Mouse (Mus musculus): ENCODE measurements around the gene A930004D18Rik. TPM values are rescaled to one million over a fixed set of nuclear protein-coding genes. Genes with fewer than 3 reads are reported as not detected.

A930004D18Rik gene
- polyA plus RNA-seq, 1 experiment: 0.31 TPM

DNA sequence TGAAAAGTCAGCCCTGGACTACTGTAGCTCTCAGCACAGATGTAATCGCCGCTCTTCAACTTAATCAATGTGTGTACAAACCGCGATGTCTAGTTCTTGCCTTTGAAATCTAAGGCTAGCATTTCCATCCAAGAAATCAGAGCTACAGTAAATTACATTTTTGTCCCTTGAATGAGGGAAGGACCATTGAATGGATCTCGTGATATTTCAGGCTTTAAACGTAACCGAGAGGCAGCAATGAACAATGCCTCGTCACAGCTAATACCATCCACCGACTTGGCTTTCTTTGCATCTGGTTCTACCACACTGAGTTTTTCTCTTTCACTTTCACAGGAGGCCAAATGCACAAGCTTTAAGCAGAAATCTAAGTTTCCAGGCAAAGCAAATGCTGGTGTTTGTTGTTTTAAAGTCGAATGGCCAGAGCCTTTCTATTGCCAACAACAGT, 13.0 kb upstream of the A930004D18Rik start:
- H3K36me3 ChIP-seq (ENCODE audit: control insufficient read depth, insufficient read depth, low read length, poor library complexity, severe bottlenecking): no peaks in the 10 kb centered on the region
- no peak overlapping the region for H3K9ac ChIP-seq (ENCODE audit: low read depth, poor library complexity, severe bottlenecking)
- H3K27ac ChIP-seq (ENCODE audit: insufficient read depth, low read length): no peak overlapping the region
- no peaks in the 10 kb centered on the region for H3K4me1 ChIP-seq (ENCODE audit: control insufficient read depth, insufficient read depth, low read length)
- H3K4me3 ChIP-seq (ENCODE audit: low read depth, low read length): no peak overlapping the region
- no peak for TF ChIP-seq EP300 (IDR thresholded peaks at IDR 0.05; ENCODE audit: insufficient read depth, low read depth, low read length)
- no peak for TF ChIP-seq CTCF (IDR thresholded peaks at IDR 0.05; ENCODE audit: low read depth, low read length)
- TF ChIP-seq POLR2A (IDR thresholded peaks at IDR 0.05; ENCODE audit: insufficient read depth, low read length): no peak
- H3K27me3 ChIP-seq (ENCODE audit: control insufficient read depth, insufficient read depth, low read length, poor library complexity, severe bottlenecking): peaks cover 22% of the 10 kb centered on the region
- H3K9me3 ChIP-seq (replicated peaks; ENCODE audit: control insufficient read depth, insufficient read depth, low read length, poor library complexity, severe bottlenecking): no peaks in the 10 kb centered on the region

DNA sequence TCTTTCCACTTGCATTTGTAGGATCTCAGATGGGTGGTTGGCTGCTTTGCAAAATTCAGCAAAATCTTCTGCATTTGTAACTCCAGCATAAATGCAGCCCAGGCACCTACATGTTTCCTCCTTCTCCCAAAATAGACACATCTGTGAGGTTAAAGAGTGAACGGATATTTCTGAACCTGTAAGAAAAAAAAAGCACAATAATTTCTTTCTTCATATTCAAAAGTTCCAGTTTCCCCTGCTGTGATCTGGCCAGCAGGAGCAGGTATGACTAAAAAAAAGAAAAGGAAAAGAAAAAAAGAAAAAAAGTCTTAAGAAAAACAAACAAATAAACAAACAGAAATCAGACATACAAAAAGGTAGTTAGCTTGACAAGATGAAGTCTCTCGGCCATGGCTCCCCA, 12.5 kb upstream of the A930004D18Rik start:
- no peaks in the 10 kb centered on the region for H3K4me1 ChIP-seq (ENCODE audit: control insufficient read depth, insufficient read depth, low read length)
- no peak overlapping the region for H3K4me3 ChIP-seq (ENCODE audit: low read depth, low read length)
- no peaks in the 10 kb centered on the region for H3K36me3 ChIP-seq (ENCODE audit: control insufficient read depth, insufficient read depth, low read length, poor library complexity, severe bottlenecking)

DNA sequence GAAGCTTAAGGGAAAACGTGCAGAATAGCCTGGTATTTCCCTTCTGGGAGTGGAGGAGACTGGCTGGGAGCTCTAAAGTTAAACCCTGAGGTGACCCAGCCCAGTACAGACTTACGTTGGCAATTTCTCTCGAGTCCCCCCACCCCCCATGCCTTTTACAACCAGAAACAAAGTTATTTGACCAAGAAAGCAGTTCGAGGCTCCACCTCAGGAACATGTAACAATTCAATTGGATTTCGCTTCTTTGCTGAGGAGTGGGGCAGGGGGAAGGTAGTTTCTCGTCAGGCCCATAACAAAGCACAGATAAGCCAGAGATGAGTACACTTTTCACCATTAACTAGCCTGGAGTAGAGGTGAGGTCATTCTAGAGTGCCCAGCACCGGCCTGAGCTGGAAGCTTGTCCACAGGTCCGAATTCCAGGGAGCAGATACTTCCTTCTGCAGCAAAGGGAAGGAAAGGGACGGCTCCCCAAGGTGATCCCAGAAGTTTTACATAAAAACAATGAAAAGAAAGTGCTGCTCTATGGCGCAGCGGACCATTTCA, 11.8 kb upstream of the A930004D18Rik start:
- Histone ChIP-seq H3K27ac (ENCODE audit: insufficient read depth, low read length) (no peak overlapping the region), H3K36me3 (ENCODE audit: control insufficient read depth, insufficient read depth, low read length, poor library complexity, severe bottlenecking) (no peaks in the 10 kb centered on the region), H3K9ac (ENCODE audit: low read depth, poor library complexity, severe bottlenecking) (no peak overlapping the region), H3K4me1 (ENCODE audit: control insufficient read depth, insufficient read depth, low read length) (no peaks in the 10 kb centered on the region), H3K27me3 (ENCODE audit: control insufficient read depth, insufficient read depth, low read length, poor library complexity, severe bottlenecking) (peaks cover 24% of the 10 kb centered on the region), H3K9me3 (replicated peaks; ENCODE audit: control insufficient read depth, insufficient read depth, low read length, poor library complexity, severe bottlenecking) (no peaks in the 10 kb centered on the region), H3K4me3 (ENCODE audit: low read depth, low read length) (peak overlapping the region; percentile 9; the same call in 1 of the 2 replicates)
- TF ChIP-seq EP300 (IDR thresholded peaks at IDR 0.05; ENCODE audit: insufficient read depth, low read depth, low read length) (no peak), POLR2A (IDR thresholded peaks at IDR 0.05; ENCODE audit: insufficient read depth, low read length) (no peak), CTCF (IDR thresholded peaks at IDR 0.05; ENCODE audit: low read depth, low read length) (no peak)

More for the DNA sequence above, 12.5 kb upstream of the A930004D18Rik start:
- Histone ChIP-seq H3K27me3 (ENCODE audit: control insufficient read depth, insufficient read depth, low read length, poor library complexity, severe bottlenecking) (peaks cover 24% of the 10 kb centered on the region), H3K27ac (ENCODE audit: insufficient read depth, low read length) (no peak overlapping the region), H3K9me3 (replicated peaks; ENCODE audit: control insufficient read depth, insufficient read depth, low read length, poor library complexity, severe bottlenecking) (no peaks in the 10 kb centered on the region), H3K9ac (ENCODE audit: low read depth, poor library complexity, severe bottlenecking) (no peak overlapping the region)
- TF ChIP-seq EP300 (IDR thresholded peaks at IDR 0.05; ENCODE audit: insufficient read depth, low read depth, low read length) (no peak), POLR2A (IDR thresholded peaks at IDR 0.05; ENCODE audit: insufficient read depth, low read length) (no peak), CTCF (IDR thresholded peaks at IDR 0.05; ENCODE audit: low read depth, low read length) (no peak)

DNA sequence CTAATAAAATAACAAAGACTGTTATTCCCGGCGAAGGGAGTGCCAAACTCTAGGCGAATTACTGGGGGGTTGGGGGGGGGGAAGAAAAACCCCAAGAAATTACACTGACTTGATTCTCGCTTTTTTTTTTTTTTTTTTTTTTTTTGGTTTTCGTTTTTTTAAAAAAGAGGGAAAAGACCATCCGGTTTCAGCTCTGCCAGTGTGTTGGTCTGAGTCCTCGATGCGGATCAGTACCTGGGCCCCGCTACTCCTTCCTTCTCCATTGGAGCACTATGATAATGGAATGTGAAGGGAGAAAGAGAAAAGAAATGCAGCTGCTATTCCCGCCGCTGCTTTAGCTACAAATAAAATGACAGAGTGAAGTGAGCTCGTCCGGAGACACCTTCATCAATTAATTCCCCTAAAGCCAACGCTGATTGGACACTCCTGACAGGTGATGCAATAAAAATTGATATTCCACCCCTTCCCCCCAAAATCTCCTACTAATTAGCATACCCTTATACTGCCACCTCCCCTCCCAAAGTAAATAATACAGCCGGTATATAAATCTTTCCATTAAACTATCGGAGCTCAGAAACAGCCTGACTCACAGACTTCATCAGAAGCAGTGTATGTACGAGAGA, 11.0 kb upstream of the A930004D18Rik start, which contains the start of gene Skida1:
TSS of gene Skida1 (minus strand) at position 599 of the 623 bp plus-strand sequence.
- Histone ChIP-seq H3K27ac (ENCODE audit: insufficient read depth, low read length) (no peak within 1 kb of the TSS), H3K4me1 (ENCODE audit: control insufficient read depth, insufficient read depth, low read length) (no peaks in the 10 kb centered on the region), H3K9ac (ENCODE audit: low read depth, poor library complexity, severe bottlenecking) (peak within 1 kb of the TSS; percentile 71), H3K9me3 (replicated peaks; ENCODE audit: control insufficient read depth, insufficient read depth, low read length, poor library complexity, severe bottlenecking) (no peaks in the 10 kb centered on the region), H3K27me3 (ENCODE audit: control insufficient read depth, insufficient read depth, low read length, poor library complexity, severe bottlenecking) (peaks cover 23% of the 10 kb centered on the region), H3K36me3 (ENCODE audit: control insufficient read depth, insufficient read depth, low read length, poor library complexity, severe bottlenecking) (no peaks in the 10 kb centered on the region), H3K4me3 (ENCODE audit: low read depth, low read length) (peak within 1 kb of the TSS; percentile 81)
- no peak for TF ChIP-seq EP300 (IDR thresholded peaks at IDR 0.05; ENCODE audit: insufficient read depth, low read depth, low read length)
- no peak for TF ChIP-seq POLR2A (IDR thresholded peaks at IDR 0.05; ENCODE audit: insufficient read depth, low read length)
- TF ChIP-seq CTCF (IDR thresholded peaks at IDR 0.05; ENCODE audit: low read depth, low read length): no peak

DNA sequence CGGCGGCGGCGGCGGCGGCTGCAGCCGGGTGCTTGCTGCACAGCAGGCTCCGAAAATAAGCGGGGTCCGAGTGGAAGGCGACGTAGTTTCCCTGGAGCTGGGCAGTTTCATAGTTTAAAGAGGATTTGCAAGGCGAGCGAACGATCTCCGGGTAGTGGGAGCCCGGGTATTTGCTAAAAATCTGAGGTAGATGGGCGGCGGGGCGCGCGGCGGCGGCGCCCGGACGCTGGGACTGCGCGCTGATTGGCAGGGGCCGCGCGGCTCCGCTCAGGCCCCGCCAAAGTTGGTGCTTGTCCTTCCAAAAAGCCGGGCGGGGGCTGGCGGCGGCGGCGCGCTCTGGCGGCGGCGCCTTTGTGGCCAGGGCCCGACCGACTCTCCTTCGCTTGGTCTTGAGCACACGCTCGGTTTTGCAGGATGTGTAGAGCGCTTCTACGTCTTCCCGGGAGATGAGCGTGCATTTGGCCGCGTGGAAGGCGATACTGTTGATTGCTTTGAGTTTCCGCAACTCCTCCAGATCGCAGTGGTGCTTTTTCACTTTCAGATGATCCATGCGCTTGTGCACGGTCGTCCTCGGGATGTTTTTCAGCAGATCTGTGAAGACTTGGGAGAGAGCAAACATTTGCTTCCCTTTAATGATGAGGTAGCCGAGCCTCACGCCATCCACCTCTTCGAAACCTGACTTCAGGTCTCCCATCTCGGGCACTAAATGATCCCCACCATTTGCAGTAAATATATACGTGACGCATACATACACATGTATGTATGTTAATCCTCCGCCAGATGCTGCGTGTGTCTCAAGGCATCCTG, 10.3 kb upstream of the A930004D18Rik start:
- H3K27me3 ChIP-seq (ENCODE audit: control insufficient read depth, insufficient read depth, low read length, poor library complexity, severe bottlenecking): peaks cover 23% of the 10 kb centered on the region
- no peak overlapping the region for H3K27ac ChIP-seq (ENCODE audit: insufficient read depth, low read length)
- H3K9ac ChIP-seq (ENCODE audit: low read depth, poor library complexity, severe bottlenecking): peak overlapping the region; percentile 71
- TF ChIP-seq EP300 (IDR thresholded peaks at IDR 0.05; ENCODE audit: insufficient read depth, low read depth, low read length) (no peak), CTCF (IDR thresholded peaks at IDR 0.05; ENCODE audit: low read depth, low read length) (no peak), POLR2A (IDR thresholded peaks at IDR 0.05; ENCODE audit: insufficient read depth, low read length) (no peak)
- H3K4me3 ChIP-seq (ENCODE audit: low read depth, low read length): peak overlapping the region; percentile 81
- H3K36me3 ChIP-seq (ENCODE audit: control insufficient read depth, insufficient read depth, low read length, poor library complexity, severe bottlenecking): no peaks in the 10 kb centered on the region
- H3K4me1 ChIP-seq (ENCODE audit: control insufficient read depth, insufficient read depth, low read length): no peaks in the 10 kb centered on the region
- no peaks in the 10 kb centered on the region for H3K9me3 ChIP-seq (replicated peaks; ENCODE audit: control insufficient read depth, insufficient read depth, low read length, poor library complexity, severe bottlenecking)
